ENCODE assay signal across 10 mouse cellular contexts in the genomic region with DNA sequence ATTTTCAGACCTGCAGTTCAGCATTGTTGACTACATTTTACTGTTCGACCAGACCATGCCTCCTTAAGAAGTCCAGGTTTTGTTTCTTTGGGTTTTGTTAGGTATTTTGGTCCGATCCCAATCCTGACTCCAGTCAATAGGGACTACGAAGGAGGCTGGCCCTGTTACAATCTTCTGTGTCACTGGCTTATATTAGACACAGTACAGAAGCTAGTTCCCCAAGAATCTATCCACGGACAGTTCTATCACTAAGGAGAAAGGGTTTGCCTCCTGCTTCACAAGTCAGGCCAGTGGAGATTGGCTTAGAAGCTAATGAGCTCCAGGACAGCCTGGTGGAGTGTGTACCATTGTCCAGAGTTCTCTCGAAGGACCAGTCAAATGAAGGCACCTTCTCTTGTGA. TPM values are rescaled to one million over a fixed set of nuclear protein-coding genes. Genes with fewer than 3 reads are reported as not detected.
A peak's percentile ranks its signal among the peaks of the same experiment; 100 is the strongest.
DNase-seq lines count a peak whose midpoint lies in the region; ATAC-seq and TF ChIP-seq lines count a peak whose summit lies in the region.
"Had no signal": no experiment of that assay in that cellular context is flagged by ENCODE, and none has a peak within 500 bp of the region (broad histone marks: within the 10 kb centered on the region; RNA-seq: fewer than 3 reads in every experiment).

No protein-coding gene starts in this region.

- DNase-seq in heart, postnatal 0 days (ENCODE audit: low spot score), result no peak
- DNase-seq in heart, adult 18-20 months, result no peak
- DNase-seq in lung, postnatal 0 days (ENCODE audit: low spot score), result no peak
- no peak for DNase-seq in lung, postnatal 14 days
- no peak for DNase-seq in frontal cortex, adult 2 months (ENCODE audit: extremely low spot score in 1 of 2, low spot score in 1 of 2)
- DNase-seq in right cerebral cortex, postnatal 36 days (ENCODE audit: low spot score in 2 of 2), result no peak
- DNase-seq: gastrocnemius, postnatal 25 days had no signal

- no peak overlapping the region for H3K9ac ChIP-seq in heart, postnatal 0 days (replicated peaks; ENCODE audit: low read depth, low read length)
- no peak overlapping the region for H3K9ac ChIP-seq in lung, postnatal 0 days (replicated peaks; ENCODE audit: low read depth)

- H3K9me3 ChIP-seq in heart, postnatal 0 days (replicated peaks; ENCODE audit: control insufficient read depth, low read length), result no peaks in the 10 kb centered on the region
- no peaks in the 10 kb centered on the region for H3K9me3 ChIP-seq in lung, postnatal 0 days (ENCODE audit: low read length)

- ATAC-seq in heart, postnatal 0 days (ENCODE audit: insufficient read depth, low read depth), result no peak
- no peak for ATAC-seq in lung, postnatal 0 days
- ATAC-seq in erythroid progenitor cell, adult 5-6 weeks (replicated peaks; ENCODE audit: low FRiP score, poor library complexity, severe bottlenecking), result peak; percentile 22; the same call in 1 of the 2 replicates

- no peak for TF ChIP-seq CTCF in heart, postnatal 0 days (IDR thresholded peaks at IDR 0.05; ENCODE audit: low read depth)
- TF ChIP-seq CTCF in lung, postnatal 0 days (IDR thresholded peaks at IDR 0.05), result no peak

- H3K36me3 ChIP-seq in heart, postnatal 0 days (replicated peaks; ENCODE audit: control insufficient read depth, insufficient read depth, low read length), result no peaks in the 10 kb centered on the region
- no peaks in the 10 kb centered on the region for H3K36me3 ChIP-seq in lung, postnatal 0 days (ENCODE audit: insufficient read depth, low read length)
- H3K36me3 ChIP-seq in macrophage (ENCODE audit: inconsistent target), result peaks cover 8% of the 10 kb centered on the region; the same call in 1 of the 2 replicates

- H3K27ac ChIP-seq in heart, postnatal 0 days (ENCODE audit: low read depth), result no peak overlapping the region; the same call in 1 of the 2 replicates
- peak overlapping the region; percentile 33; the same call in 1 of the 2 replicates for H3K27ac ChIP-seq in lung, postnatal 0 days (ENCODE audit: low read length)
- H3K27ac ChIP-seq in macrophage, result peak overlapping the region; percentile 100

- 66% methylated on average over 5 of the region's 5 CpGs for WGBS in heart, postnatal 0 days
- WGBS in lung, postnatal 0 days, result 59% methylated on average over 5 of the region's 5 CpGs
- 0% methylated on average over 4 of the region's 5 CpGs for WGBS in macrophage (ENCODE audit: missing documents)

- H3K27me3 ChIP-seq in heart, postnatal 0 days (ENCODE audit: control insufficient read depth, insufficient read depth, low read length), result no peaks in the 10 kb centered on the region
- H3K27me3 ChIP-seq in lung, postnatal 0 days (replicated peaks; ENCODE audit: insufficient read depth, low read length), result no peaks in the 10 kb centered on the region

- no peak for TF ChIP-seq EP300 in heart, postnatal 0 days (IDR thresholded peaks at IDR 0.05; ENCODE audit: low read depth)
- TF ChIP-seq EP300 in lung, postnatal 0 days (IDR thresholded peaks at IDR 0.05), result no peak

- H3K4me3 ChIP-seq in heart, postnatal 0 days (ENCODE audit: low read depth, low read length), result peak overlapping the region; percentile 56
- peak overlapping the region; percentile 52 for H3K4me3 ChIP-seq in lung, postnatal 0 days (ENCODE audit: low read depth, low read length)
- H3K4me3 ChIP-seq in macrophage (ENCODE audit: inconsistent target), result peak overlapping the region; percentile 97

- peaks cover 18% of the 10 kb centered on the region for H3K4me1 ChIP-seq in heart, postnatal 0 days (ENCODE audit: control insufficient read depth, insufficient read depth)
- peaks cover 4% of the 10 kb centered on the region for H3K4me1 ChIP-seq in lung, postnatal 0 days (ENCODE audit: insufficient read depth, low read depth, low read length)

- peaks cover 95% of the 10 kb centered on the region for H3K79me2 ChIP-seq in macrophage (ENCODE audit: inconsistent target)

- peak overlapping the region; percentile 68 for H3K4me2 ChIP-seq in heart, postnatal 0 days (ENCODE audit: low read depth, low read length)
- H3K4me2 ChIP-seq in lung, postnatal 0 days (replicated peaks; ENCODE audit: low read depth, low read length), result peak overlapping the region; percentile 59

RNA-seq across cellular contexts. Expression of gene Nrros, which starts 1.5 kb away (rescaled TPM):
- total RNA-seq in heart, postnatal 0 days (2014; rRNA removed; ENCODE audit: low replicate concordance), result 13.4 and 16.6 TPM in 2 replicates
- 6.1 and 6.8 TPM in 2 replicates for polyA plus RNA-seq in heart, postnatal 0 days (2015; fragmentation: Nextera tagmentation; extraction: Ambion mirVana)
- 1 to 10 TPM; 3.6 to 4.9 TPM for total RNA-seq in heart, adult 18-20 months (2021)
- polyA plus RNA-seq in lung, postnatal 0 days (2015; fragmentation: Nextera tagmentation; extraction: Ambion mirVana), result 31.5 and 43.5 TPM in 2 replicates
- total RNA-seq in erythroid progenitor cell, adult 5-6 weeks (2015; ENCODE audit: low replicate concordance), result 26.3 and 40.7 TPM in 2 replicates
- total RNA-seq in erythroid progenitor cell, adult 5-6 weeks (2017; ENCODE audit: low replicate concordance), result 8.7 and 11.8 TPM in 2 replicates
- total RNA-seq in macrophage (2018; cell fraction: chromatin; rRNA removed), result 1,000 to 10,000 TPM in 3 of 26 experiments, 100 to 1,000 TPM in 23; 132 to 1,171 (median 355) TPM
- total RNA-seq in macrophage (2018; cell fraction: cytosol; rRNA removed), result 100 to 1,000 TPM; 175 to 537 (median 329) TPM
- total RNA-seq in macrophage (2018; cell fraction: nucleus; rRNA removed), result 1,000 to 10,000 TPM in 5 of 26 experiments, 100 to 1,000 TPM in 21; 236 to 1,699 (median 464) TPM
- polyA plus RNA-seq in macrophage (2018), result 133 to 329 TPM (median 277 TPM) in 3 replicates
- polyA plus RNA-seq in frontal cortex, adult 2 months (2012; rRNA removed), result 5.7 and 6.9 TPM in 2 replicates

RNA-seq across cellular contexts. Expression of gene Bex6, which starts 15.7 kb away (rescaled TPM):
- not detected in 2 replicates for total RNA-seq in heart, postnatal 0 days (2014; rRNA removed; ENCODE audit: low replicate concordance)
- not detected in 2 replicates for polyA plus RNA-seq in heart, postnatal 0 days (2015; fragmentation: Nextera tagmentation; extraction: Ambion mirVana)
- total RNA-seq in heart, adult 18-20 months (2021), result not detected
- 0.18 TPM in 1 of 2 replicates, not detected in the other for polyA plus RNA-seq in lung, postnatal 0 days (2015; fragmentation: Nextera tagmentation; extraction: Ambion mirVana)
- total RNA-seq in erythroid progenitor cell, adult 5-6 weeks (2015; ENCODE audit: low replicate concordance), result 6.1 and 7.1 TPM in 2 replicates
- 3.2 TPM in 1 of 2 replicates, not detected in the other for total RNA-seq in erythroid progenitor cell, adult 5-6 weeks (2017; ENCODE audit: low replicate concordance)
- total RNA-seq in macrophage (2018; cell fraction: chromatin; rRNA removed), result under 1 TPM in 1 of 26 experiments, not detected in 25; 0.99 TPM
- total RNA-seq in macrophage (2018; cell fraction: cytosol; rRNA removed), result 1 to 10 TPM in 1 of 26 experiments, under 1 TPM in 24, not detected in 1; 0.14 to 1.2 (median 0.43) TPM
- total RNA-seq in macrophage (2018; cell fraction: nucleus; rRNA removed), result not detected
- polyA plus RNA-seq in macrophage (2018), result 0.64 to 0.83 TPM (median 0.74 TPM) in 3 replicates
- not detected in 2 replicates for polyA plus RNA-seq in frontal cortex, adult 2 months (2012; rRNA removed)
- total RNA-seq: gastrocnemius, postnatal 25 days; layer of hippocampus, postnatal 14 days had no signal
